Mouse (Mus musculus) heart, adult 2 months (tissue): Measurements from ENCODE around the gene Apold1. TPM values are rescaled to one million over a fixed set of nuclear protein-coding genes. Genes with fewer than 3 reads are reported as not detected.

Experiments
- DNase-seq, 2 experiments: peaks; one replicate each; pipeline ENCODE4 v3.0.0; 2021
- H3K27ac ChIP-seq: fragments of 200-600 bp; 2 replicates; pipeline ENCODE4 v1.8.1; 2022
- H3K27me3 ChIP-seq: fragments of 200-500 bp; 2 replicates; pipeline ENCODE4 v1.6.1; 2012; ENCODE audit warnings: mild to moderate bottlenecking, low read length, inconsistent platforms, mixed read lengths; ENCODE audit not compliant: control insufficient read depth, insufficient read depth
- H3K36me3 ChIP-seq: fragments of 200-500 bp; 2 replicates; pipeline ENCODE4 v1.6.1; 2012; ENCODE audit warnings: low read length, inconsistent platforms; ENCODE audit not compliant: control insufficient read depth, insufficient read depth
- H3K4me1 ChIP-seq: fragments of 200-500 bp; 2 replicates; pipeline ENCODE4 v1.6.1; 2011; ENCODE audit warnings: low read length; ENCODE audit not compliant: control insufficient read depth, insufficient read depth
- H3K4me3 ChIP-seq: fragments of 200-600 bp; 2 replicates; pipeline ENCODE4 v1.8.1; 2022
- H3K79me2 ChIP-seq: fragments of 200-500 bp; replicated peaks from 2 replicates; pipeline ENCODE4 v1.6.1; 2012; ENCODE audit warnings: mild to moderate bottlenecking, inconsistent platforms, low read length, moderate library complexity, mixed read lengths; ENCODE audit not compliant: control insufficient read depth, insufficient read depth
- H3K9ac ChIP-seq: fragments of 200-500 bp; 2 replicates; pipeline ENCODE4 v1.6.1; 2012; ENCODE audit warnings: low read depth, mild to moderate bottlenecking, control low read depth, inconsistent platforms, low read length, mixed read lengths
- CTCF ChIP-seq: fragments of 200-600 bp; IDR thresholded peaks from 2 replicates; pipeline ENCODE4 v1.8.1; 2022; ENCODE audit warnings: antibody characterized with exemption, mild to moderate bottlenecking, moderate library complexity
- EP300 ChIP-seq: fragments of 200-500 bp; IDR thresholded peaks from 2 replicates; pipeline ENCODE4 v1.6.1; 2011; ENCODE audit warnings: low read depth, low read length, control low read depth; ENCODE audit not compliant: insufficient read depth
- POLR2A ChIP-seq: fragments of 200-500 bp; IDR thresholded peaks from 2 replicates; pipeline ENCODE4 v1.6.1; 2011; ENCODE audit warnings: mild to moderate bottlenecking, low read depth, low read length, control low read depth; ENCODE audit not compliant: insufficient read depth
- WGBS: fragments of 180-500 bp; shearing (Covaris S2); methylation state at CpG from one replicate; pipeline ENCODE4 v1.1.7; 2018; 5-methylcytosine and 5-hydroxymethylcytosine counted together
- intact Hi-C: fragments of 180-260 bp; cut with DNase I; formaldehyde crosslinking; loops from one replicate; pipeline ENCODE4 v1.15.1; 2025
- polyA plus RNA-seq: library from polyadenylated mRNA; depleted of rRNA; stranded (reverse); fragments of >200 nt; gene quantifications from 2 replicates; pipeline ENCODE4 v1.2.3, GENCODE M21; 2012; rRNA removed
- total RNA-seq, 2 experiments: library from RNA; stranded (reverse); gene quantifications; 2 replicates each; pipeline ENCODE4 v1.2.3; 2021

Apold1 gene
- total and polyA plus RNA-seq, 3 experiments = 3.6 to 9.3 (median 6.9) TPM

DNA sequence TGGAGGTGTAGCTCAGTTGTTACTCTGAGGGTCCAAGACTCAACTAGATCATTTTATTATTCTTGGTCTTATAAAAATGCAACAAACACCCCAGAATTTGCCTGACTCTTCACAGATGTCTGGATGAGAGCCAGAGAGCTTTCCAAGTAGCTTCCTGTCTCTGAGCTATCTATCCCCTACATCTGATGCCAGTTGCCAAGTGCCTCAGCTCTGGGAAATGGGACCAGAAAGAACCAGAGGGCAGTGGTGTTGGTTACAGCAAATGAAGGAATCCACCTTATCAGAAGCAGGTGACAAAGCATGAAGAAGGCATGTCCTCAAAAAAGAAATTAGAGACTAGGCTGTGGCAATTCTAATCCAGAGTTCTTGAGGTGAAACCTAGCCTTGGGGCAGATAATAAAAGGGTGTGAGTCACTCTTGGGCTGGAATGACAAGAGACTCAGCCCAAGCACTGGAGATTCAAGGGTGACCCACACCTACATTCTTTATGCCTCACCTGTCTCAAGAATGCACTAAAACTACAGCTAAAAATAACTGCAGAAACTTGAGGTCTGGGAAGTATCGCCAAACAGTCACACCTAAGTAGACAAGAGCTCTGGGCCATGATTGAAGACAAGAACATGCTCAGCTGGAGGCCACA is 43.4 kb downstream of the Apold1 start:
- Histone ChIP-seq H3K36me3 (no peaks in the 10 kb centered on the region; the same call in 1 of the 2 replicates), H3K9ac (no peak overlapping the region), H3K4me3 (no peak overlapping the region), H3K4me1 (peaks cover 2% of the 10 kb centered on the region; the same call in 1 of the 2 replicates), H3K79me2 (no peaks in the 10 kb centered on the region), H3K27me3 (no peaks in the 10 kb centered on the region), H3K27ac (no peak overlapping the region)
- DNase-seq = no peak
- 87% methylated on average over 1 of the region's 1 CpGs for WGBS
- intact Hi-C loops = loop anchor here (5.0 kb wide), 1 partner anchor 57 kb away; no protein-coding TSS in a partner anchor
- TF ChIP-seq POLR2A = no peak
- TF ChIP-seq CTCF = no peak
- no peak for TF ChIP-seq EP300

DNA sequence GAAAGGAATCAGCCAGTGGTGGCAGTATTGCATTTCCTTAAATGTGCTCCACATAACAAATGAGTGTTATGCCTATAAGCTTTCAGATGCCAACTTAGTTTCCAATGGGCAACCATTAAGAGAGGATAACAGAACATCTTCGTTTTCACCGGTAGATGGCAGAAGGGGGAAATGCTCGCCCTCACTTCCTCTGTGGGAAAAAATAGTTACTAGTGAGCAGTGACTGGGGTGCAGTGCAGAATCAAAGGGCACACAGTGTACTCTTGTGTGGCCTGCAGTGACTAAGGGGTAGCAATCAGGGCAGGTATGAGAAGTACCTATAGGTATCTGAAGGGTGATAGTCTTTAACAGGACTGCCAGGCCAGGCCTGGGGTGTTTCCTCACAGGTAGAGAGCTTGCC is 44.7 kb downstream of the Apold1 start:
- Histone ChIP-seq H3K4me3 (no peak overlapping the region), H3K79me2 (no peaks in the 10 kb centered on the region), H3K9ac (no peak overlapping the region), H3K27me3 (no peaks in the 10 kb centered on the region), H3K4me1 (peaks cover 2% of the 10 kb centered on the region; the same call in 1 of the 2 replicates), H3K27ac (no peak overlapping the region), H3K36me3 (no peaks in the 10 kb centered on the region; the same call in 1 of the 2 replicates)
- intact Hi-C loops = loop anchor here (1.0 to 5.0 kb wide), 2 partner anchors 56 to 118 kb away; no protein-coding TSS in a partner anchor
- peak in 1 of 2 experiments; percentile 20 for DNase-seq
- 4% methylated on average over 3 of the region's 3 CpGs for whole genome bisulfite sequencing
- peak; percentile 80 for TF ChIP-seq CTCF
- TF ChIP-seq EP300 = no peak

DNA sequence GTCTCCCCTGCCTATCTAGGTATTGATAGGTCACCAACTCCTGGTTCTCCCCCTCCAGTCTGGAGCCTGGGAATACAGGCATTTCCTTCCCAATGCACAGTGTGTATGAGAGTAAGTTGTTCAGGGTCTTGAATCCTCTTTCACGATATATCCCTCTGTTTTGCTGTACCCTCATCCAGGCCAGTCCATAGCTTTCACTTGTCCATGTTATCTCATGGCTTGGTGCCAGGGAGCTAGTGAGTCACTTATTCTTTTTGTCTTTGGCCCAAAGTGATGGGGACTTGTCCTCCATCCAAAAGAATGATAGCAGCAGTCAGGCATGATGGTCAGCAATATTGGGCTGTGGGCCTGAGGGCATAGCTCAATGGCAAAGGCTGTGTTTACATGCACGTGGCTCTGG is 45.2 kb downstream of the Apold1 start:
- Histone ChIP-seq H3K4me1 (peaks cover 2% of the 10 kb centered on the region; the same call in 1 of the 2 replicates), H3K9ac (no peak overlapping the region), H3K27ac (no peak overlapping the region), H3K4me3 (no peak overlapping the region), H3K79me2 (no peaks in the 10 kb centered on the region), H3K27me3 (no peaks in the 10 kb centered on the region), H3K36me3 (no peaks in the 10 kb centered on the region; the same call in 1 of the 2 replicates)
- 39% methylated on average over 2 of the region's 2 CpGs for WGBS
- TF ChIP-seq CTCF (no peak), POLR2A (no peak), EP300 (no peak)
- no peak for DNase-seq
- intact Hi-C loops = loop anchor here (1.0 to 5.0 kb wide), 2 partner anchors 56 to 118 kb away; no protein-coding TSS in a partner anchor

DNA sequence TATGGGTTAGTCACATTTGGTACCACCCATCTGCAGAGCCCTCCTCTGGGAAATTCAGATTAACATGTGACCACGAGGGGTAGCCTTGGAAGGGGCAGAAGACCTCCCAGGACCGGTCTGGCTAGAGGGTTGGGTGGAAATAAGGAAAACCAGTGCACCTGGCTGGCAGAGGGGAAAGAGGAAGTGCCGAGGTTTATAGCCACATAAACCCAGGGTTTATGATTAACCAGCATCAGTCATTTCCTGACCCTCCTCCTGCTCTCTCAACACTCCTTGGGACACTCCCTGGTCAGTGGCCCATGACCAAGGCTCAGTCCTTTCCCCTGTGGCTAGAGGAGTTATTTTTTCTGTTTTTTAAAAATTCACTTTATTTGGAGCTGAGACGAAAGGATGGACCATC is 47.7 kb downstream of the Apold1 start:
- Histone ChIP-seq H3K9ac (no peak overlapping the region), H3K27ac (no peak overlapping the region), H3K36me3 (no peaks in the 10 kb centered on the region), H3K27me3 (no peaks in the 10 kb centered on the region), H3K4me3 (no peak overlapping the region), H3K4me1 (peaks cover 2% of the 10 kb centered on the region; the same call in 1 of the 2 replicates), H3K79me2 (no peaks in the 10 kb centered on the region)
- no peak for TF ChIP-seq CTCF
- TF ChIP-seq EP300 = no peak
- TF ChIP-seq POLR2A = no peak
- DNase-seq = no peak
- 62% methylated on average over 4 of the region's 4 CpGs for WGBS
- intact Hi-C loops = loop anchor here (5.0 kb wide), 1 partner anchor 53 kb away; no protein-coding TSS in a partner anchor

Other genes with a start within 250 kb of the Apold1 start
- 10 to 100 TPM; 20.9 to 23.8 TPM for gene Dusp16, start 189.1 kb upstream of the Apold1 start, total RNA-seq
- gene Dusp16, start 189.1 kb upstream of the Apold1 start, polyA plus RNA-seq = 8.2 and 18.7 TPM in 2 replicates
- gene Crebl2, start 151.6 kb upstream of the Apold1 start, total RNA-seq = 10 to 100 TPM; 12.2 to 16.2 TPM
- gene Crebl2, start 151.6 kb upstream of the Apold1 start, polyA plus RNA-seq = 9.2 and 15.3 TPM in 2 replicates
- 1 to 10 TPM; 3.2 to 4.8 TPM for gene Gpr19, start 83.1 kb upstream of the Apold1 start, total RNA-seq
- 4.4 and 6.1 TPM in 2 replicates for gene Gpr19, start 83.1 kb upstream of the Apold1 start, polyA plus RNA-seq
- 10 to 100 TPM; 35.9 to 42.0 TPM for gene Cdkn1b, start 61.3 kb upstream of the Apold1 start, total RNA-seq
- gene Cdkn1b, start 61.3 kb upstream of the Apold1 start, polyA plus RNA-seq = 14.6 and 15.0 TPM in 2 replicates
- 10 to 100 TPM; 38.1 to 40.3 TPM for gene Ddx47, start 29.9 kb downstream of the Apold1 start, total RNA-seq
- gene Ddx47, start 29.9 kb downstream of the Apold1 start, polyA plus RNA-seq = 32.2 and 53.1 TPM in 2 replicates
- gene Gprc5a, start 83.9 kb downstream of the Apold1 start, total RNA-seq = 1 to 10 TPM; 1.2 to 2.9 TPM
- 1.4 and 3.4 TPM in 2 replicates for gene Gprc5a, start 83.9 kb downstream of the Apold1 start, polyA plus RNA-seq
- gene Gprc5d, start 136.6 kb downstream of the Apold1 start, total RNA-seq = not detected
- not detected in 2 replicates for gene Gprc5d, start 136.6 kb downstream of the Apold1 start, polyA plus RNA-seq
- gene Fam234b, start 216.3 kb downstream of the Apold1 start, total RNA-seq = 1 to 10 TPM; 6.4 to 9.5 TPM
- 5.8 TPM in 2 replicates for gene Fam234b, start 216.3 kb downstream of the Apold1 start, polyA plus RNA-seq
- gene Hebp1, start 216.3 kb downstream of the Apold1 start, total RNA-seq = 10 to 100 TPM; 46.6 to 57.8 TPM
- gene Hebp1, start 216.3 kb downstream of the Apold1 start, polyA plus RNA-seq = 11.3 and 14.1 TPM in 2 replicates